Mouse (Mus musculus): ENCODE results near the gene Ywhah.

GRCm38 (mm10) chr5:33007371-33007770 is 11.2 kb upstream of the Ywhah start:
- TF ChIP-seq CTCF (IDR thresholded peaks at IDR 0.05; ENCODE audit: low read depth) (no peak), EP300 (IDR thresholded peaks at IDR 0.05; ENCODE audit: low read depth) (no peak)
